Mouse (Mus musculus) testis, adult 2 months (tissue): Measurements from ENCODE around the gene Ncor2.

Experiments
- CTCF ChIP-seq: fragments of 200-500 bp; IDR thresholded peaks from 2 replicates; pipeline ENCODE4 v1.5.1; 2012; ENCODE audit warnings: low read depth, mild to moderate bottlenecking, inconsistent platforms, low read length, moderate library complexity; ENCODE audit not compliant: control insufficient read depth, insufficient read depth, insufficient replicate concordance
- POLR2A ChIP-seq: fragments of 200-500 bp; IDR thresholded peaks from 2 replicates; pipeline ENCODE4 v1.6.1; 2012; ENCODE audit warnings: low read depth, mild to moderate bottlenecking, inconsistent platforms, low read length, moderate library complexity; ENCODE audit not compliant: control insufficient read depth

- TF ChIP-seq POLR2A (no peak), CTCF (no peak)
Measured at GRCm38 (mm10) chr5:125073335-125073734, 105.7 kb downstream of the Ncor2 start.
